Mouse (Mus musculus) layer of hippocampus, adult 2 months (tissue): ENCODE measurements around the gene BC024978. TPM values are rescaled to one million over a fixed set of nuclear protein-coding genes. Genes with fewer than 3 reads are reported as not detected.

Source experiments
- DNase-seq, 2 experiments: peaks; one replicate each; pipeline ENCODE4 v3.0.0; 2022; ENCODE audit warnings: low spot score in 2 of 2
- H3K27ac ChIP-seq: fragments of 200-600 bp; 2 replicates; pipeline ENCODE4 v1.8.1; 2022
- H3K4me3 ChIP-seq: fragments of 200-600 bp; 2 replicates; pipeline ENCODE4 v1.8.1; 2022; ENCODE audit warnings: mild to moderate bottlenecking
- CTCF ChIP-seq: fragments of 200-600 bp; conservative IDR thresholded peaks from 2 replicates; pipeline ENCODE4 v1.8.1; 2022; ENCODE audit warnings: antibody characterized with exemption, mild to moderate bottlenecking, moderate library complexity
- microRNA-seq, 2 experiments: library from miRNA; unstranded; fragments of <30 nt; microRNA quantifications; one replicate each; pipeline ENCODE4 v1.2.0; 2021
- total RNA-seq, 2 experiments: library from RNA; stranded (reverse); gene quantifications; 2 replicates each; pipeline ENCODE4 v1.2.3; 2021

Gene BC024978
- total RNA-seq, 2 experiments from 2014 or later = 19.5 to 21.7 TPM

- peak overlapping the region; percentile 95 for H3K27ac ChIP-seq
- TF ChIP-seq CTCF = no peak
- H3K4me3 ChIP-seq = peak overlapping the region; percentile 89
- peak in 1 of 2 experiments; percentile 36 for DNase-seq
These were observed 63.7 kb downstream of the BC024978 start for GRCm38 (mm10) chr7:27259271-27259721.

- H3K27ac ChIP-seq = peak overlapping the region; percentile 95
- peak overlapping the region; percentile 89 for H3K4me3 ChIP-seq
- TF ChIP-seq CTCF = no peak
- no peak for DNase-seq
These were observed 64.2 kb downstream of the BC024978 start for GRCm38 (mm10) chr7:27259771-27260170.

Small RNA genes lying within 50 kb of the gene (microRNA-seq; reads per million reads assigned to microRNA genes)
- 0 reads per million in 2 experiments for gene Mir1191
- gene Mir3101 = 0 to 0.55 reads per million in 2 experiments

Other genes with a start within 250 kb of the BC024978 start
- gene Cyp2a12, start 166.7 kb upstream of the BC024978 start, total RNA-seq = not detected
- under 1 TPM in 1 of 2 experiments, not detected in 1; 0.41 TPM for gene Cyp2f2, start 75.9 kb upstream of the BC024978 start, total RNA-seq
- gene Cyp2t4, start 42.1 kb upstream of the BC024978 start, total RNA-seq = not detected
- 100 to 1,000 TPM in 1 of 2 experiments, 10 to 100 TPM in 1; 97.4 to 103 TPM for gene Egln2, start 29.0 kb upstream of the BC024978 start, total RNA-seq
- gene Rab4b, start 16.9 kb upstream of the BC024978 start, total RNA-seq = 10 to 100 TPM; 97.4 to 98.8 TPM
- gene Gm21983, start 14.7 kb upstream of the BC024978 start, total RNA-seq = not detected
- gene Mia, start 14.6 kb upstream of the BC024978 start, total RNA-seq = 1 to 10 TPM; 2.2 to 2.7 TPM
- gene Snrpa, start 490 bp downstream of the BC024978 start, total RNA-seq = 10 to 100 TPM; 84.8 to 91.0 TPM
- gene Itpkc, start 32.9 kb downstream of the BC024978 start, total RNA-seq = 1 to 10 TPM; 8.5 to 9.1 TPM
- 10 to 100 TPM; 36.1 to 37.9 TPM for gene Coq8b, start 37.2 kb downstream of the BC024978 start, total RNA-seq
- 100 to 1,000 TPM; 135 to 148 TPM for gene Numbl, start 62.7 kb downstream of the BC024978 start, total RNA-seq
- gene Ltbp4, start 141.9 kb downstream of the BC024978 start, total RNA-seq = 10 to 100 TPM; 54.5 to 54.8 TPM
- gene Shkbp1, start 160.2 kb downstream of the BC024978 start, total RNA-seq = 10 to 100 TPM; 29.4 to 42.9 TPM
- gene Gm20479, start 161.6 kb downstream of the BC024978 start, total RNA-seq = not detected